Mouse (Mus musculus): ENCODE data around the gene Mettl1. TPM values are rescaled to one million over a fixed set of nuclear protein-coding genes. Genes with fewer than 3 reads are reported as not detected.

Mettl1 gene
- 1.9 and 3.1 TPM in 2 replicates for total RNA-seq (2023)

DNA sequence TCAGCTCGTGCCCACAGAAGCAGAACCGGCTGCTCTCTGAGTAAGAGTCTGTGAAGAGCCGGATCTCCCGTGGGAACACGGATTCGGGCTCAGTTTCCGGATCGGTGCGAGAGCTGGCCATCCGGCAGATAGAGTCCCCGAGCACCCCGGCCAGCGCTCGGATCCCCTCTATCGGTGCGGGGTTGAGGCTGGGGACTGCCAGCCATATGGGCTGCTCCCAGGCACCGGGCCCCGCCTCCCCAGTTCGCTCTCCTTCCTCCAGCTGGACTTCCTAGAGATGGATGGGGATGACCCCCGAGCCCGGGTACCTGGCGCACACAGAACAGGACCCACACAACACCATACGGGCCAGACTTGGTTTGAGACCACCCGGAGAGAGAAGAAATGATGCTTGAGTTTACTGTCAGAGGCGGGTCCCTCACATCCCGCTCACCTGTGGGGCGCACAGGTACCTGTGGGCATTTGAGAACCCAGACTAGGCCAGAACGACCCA, at the start of gene Mettl1, which contains the start of gene Eef1akmt3:
Gene Mettl1, plus strand, starts transcription at position 141 of the 493 bp plus-strand sequence.
Gene Eef1akmt3, minus strand, starts transcription at position 240 of the 493 bp plus-strand sequence.

GRCm38 (mm10) chr10:127000529-127000928, 40.7 kb upstream of the Mettl1 start, which contains the start of gene Avil:
Gene Avil (plus strand): TSS chr10:127000709.

DNA sequence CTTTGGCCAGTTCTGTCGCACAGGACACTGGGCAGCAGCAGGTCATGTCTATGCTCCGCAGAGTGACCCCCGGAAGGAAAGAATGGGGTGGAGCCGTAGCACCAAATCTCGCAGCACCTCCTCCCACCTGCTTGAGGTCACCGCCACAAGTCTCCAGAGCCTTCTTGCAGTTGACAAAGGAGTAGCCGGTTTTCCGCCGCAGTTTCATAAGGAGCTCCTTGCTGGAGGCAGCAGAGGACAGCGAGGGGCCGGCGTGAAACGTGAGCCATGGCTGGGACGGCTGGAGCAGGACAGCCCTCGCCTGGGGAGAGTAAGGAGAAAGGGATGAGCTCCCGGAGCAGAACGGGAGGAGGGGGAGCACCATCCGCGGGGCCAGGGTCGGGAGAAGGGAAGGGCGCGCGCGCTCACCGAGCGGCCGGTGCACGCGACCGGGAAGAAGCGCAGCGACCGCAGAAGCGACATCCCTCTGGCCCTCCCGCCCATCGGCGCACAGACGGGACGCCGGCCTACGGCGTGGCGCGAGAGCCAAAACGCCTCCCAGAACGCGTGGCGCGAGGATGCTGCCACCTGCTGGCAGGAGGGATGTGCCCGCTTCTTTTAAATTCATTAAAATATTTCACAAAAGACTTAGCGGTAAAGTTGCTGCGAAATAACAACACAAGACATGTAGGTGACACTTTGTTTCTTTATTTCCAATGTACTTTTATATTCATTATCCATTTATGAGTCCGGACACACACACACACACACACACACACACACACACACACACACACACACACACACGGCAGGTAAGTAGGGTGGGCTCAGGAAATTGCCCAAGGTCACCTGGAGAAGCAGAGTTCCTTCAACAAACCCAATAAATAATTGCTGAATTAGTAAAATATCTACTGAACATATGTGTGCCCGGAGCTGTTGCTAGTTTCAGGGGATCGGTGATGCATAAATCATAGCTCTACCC, 10.6 kb upstream of the Mettl1 start, which contains the start of gene Tsfm:
Gene Tsfm, minus strand, starts transcription at position 505 of the 961 bp plus-strand sequence.

DNA sequence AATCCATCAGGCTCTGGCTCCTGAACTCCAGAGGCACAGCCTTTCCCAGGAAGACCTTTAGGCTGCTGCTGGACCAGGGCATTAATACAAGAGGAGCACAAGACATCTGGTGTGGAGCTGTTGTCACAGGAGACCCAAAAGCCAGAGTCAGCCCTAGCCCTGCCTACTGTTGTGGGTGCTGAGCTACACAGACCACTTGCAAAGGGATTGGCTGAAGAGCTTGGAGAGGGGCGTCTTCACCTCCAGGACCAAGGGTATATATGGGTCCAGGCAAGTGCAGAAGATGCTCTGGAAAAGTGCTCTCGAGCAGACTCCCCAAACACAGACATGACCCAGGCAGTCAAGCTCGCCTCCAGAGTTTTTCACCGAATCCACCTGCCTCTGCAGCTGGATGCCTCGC, 6.7 kb downstream of the Mettl1 start, which contains the start of gene Cyp27b1:
Gene Cyp27b1, plus strand, starts transcription at position 297 of the 400 bp plus-strand sequence.

DNA sequence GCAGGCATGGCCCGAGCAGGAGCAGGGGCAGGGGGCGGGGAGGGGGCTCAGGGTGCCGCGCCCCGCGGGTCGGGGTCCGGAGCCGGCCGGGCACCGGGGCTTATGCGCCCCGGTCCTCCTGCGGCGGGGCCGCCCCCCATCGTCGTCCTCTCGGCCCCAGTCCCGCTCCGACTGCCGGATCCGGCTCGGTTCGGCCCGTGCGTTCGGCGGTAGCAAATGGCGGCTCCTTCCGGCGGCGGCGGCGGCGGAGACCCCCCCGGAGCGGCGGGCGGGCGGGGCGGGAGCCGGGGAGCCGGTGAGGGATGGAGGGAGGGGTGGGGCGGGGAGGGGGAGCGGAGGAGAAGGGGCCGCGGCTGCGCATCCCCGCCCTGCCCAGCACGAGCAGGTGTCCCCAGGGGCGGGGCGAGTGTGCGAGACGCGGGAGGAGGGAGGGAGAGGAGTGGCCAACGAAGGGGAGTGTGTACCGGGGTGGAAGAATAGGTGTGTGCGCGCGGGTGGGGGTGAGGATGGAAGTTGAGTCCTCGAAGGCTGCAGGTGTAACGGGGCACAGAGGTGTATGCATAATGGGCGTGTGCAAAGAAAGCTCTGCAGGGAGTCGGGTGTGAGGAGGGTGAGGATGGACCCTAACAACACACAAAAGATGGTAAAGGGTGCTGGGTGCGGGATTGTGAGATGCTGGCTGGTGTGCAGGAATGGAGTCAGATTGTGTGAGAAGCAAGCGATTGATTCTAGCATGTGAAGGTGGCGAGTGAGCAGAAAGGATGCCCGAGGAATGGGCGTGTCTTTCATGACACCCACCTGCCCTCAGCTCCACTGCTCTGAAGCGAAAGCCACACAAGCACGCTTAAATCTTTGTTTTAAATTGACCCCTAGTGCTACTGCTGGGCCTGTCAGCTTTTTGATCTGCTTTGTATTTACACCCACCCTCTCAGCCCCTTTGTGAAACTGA, 19.0 kb downstream of the Mettl1 start, which contains the start of gene March9:
Gene March9, minus strand, starts transcription at position 217 of the 949 bp plus-strand sequence.

GRCm38 (mm10) chr10:127063239-127063872, 22.1 kb downstream of the Mettl1 start, which contains the start of gene Cdk4:
Gene Cdk4 (plus strand): TSS chr10:127063534.

DNA sequence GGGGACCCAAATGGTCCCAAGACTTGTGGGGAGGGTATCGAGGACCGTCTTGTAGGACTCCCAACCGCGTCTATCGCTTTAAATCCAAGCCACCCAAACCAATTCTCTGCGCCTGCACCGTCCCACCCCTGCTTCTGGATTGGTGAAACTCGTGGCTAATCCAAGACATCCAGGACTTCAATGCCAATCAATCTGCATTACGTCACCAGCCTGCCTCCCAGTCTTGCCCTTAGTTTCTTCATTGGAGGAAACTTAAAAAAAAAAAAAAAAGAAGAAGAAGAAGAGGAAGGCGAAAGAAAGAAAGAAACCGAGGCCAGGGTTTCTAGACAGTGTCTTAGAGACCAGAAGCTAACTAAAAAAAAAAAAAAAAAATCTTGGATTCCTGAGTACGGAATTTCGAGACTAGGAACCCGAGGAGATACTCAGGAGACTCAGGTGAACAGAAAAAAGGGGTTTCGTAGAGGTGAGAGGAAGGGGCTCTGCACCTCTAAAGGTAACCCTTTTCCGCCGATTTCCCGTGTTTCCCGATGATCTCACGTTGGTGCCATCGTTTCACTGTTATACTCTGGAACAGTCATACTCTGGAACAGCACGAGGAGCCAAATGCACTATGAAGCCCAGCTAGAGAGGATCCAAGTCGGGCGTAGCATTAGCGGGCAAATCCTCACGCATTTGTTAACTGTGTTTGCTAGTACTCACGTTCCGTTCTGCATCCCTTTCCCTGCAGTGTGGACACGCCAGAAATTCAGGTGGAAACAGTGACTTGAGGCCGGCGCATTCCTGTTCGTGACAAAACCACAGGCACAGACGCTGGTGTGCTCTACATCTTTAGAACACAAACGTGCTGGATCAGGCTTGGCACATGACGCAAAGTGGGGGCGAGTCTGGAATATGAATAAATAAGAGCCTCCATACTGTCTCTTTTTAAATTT, 29.2 kb downstream of the Mettl1 start, which contains the start of gene Tspan31:
Gene Tspan31, minus strand, starts transcription at position 75 of the 932 bp plus-strand sequence.

GRCm38 (mm10) chr10:127075080-127075479, 33.9 kb downstream of the Mettl1 start, which contains the start of gene Agap2:
Gene Agap2 (plus strand): TSS chr10:127075284.

Other genes starting within 250 kb of the Mettl1 start
- gene Atp23, start 140.1 kb upstream of the Mettl1 start, total RNA-seq (2023) = 2.1 and 3.3 TPM in 2 replicates
- gene Ctdsp2, start 62.7 kb upstream of the Mettl1 start, total RNA-seq (2023) = 110 and 128 TPM in 2 replicates
- gene Avil, start 40.7 kb upstream of the Mettl1 start, total RNA-seq (2023) = 0.19 TPM in 1 of 2 replicates, not detected in the other
- gene Tsfm, start 10.6 kb upstream of the Mettl1 start, total RNA-seq (2023) = 8.8 and 10.2 TPM in 2 replicates
- not detected in 2 replicates for gene Eef1akmt3, start 99 bp downstream of the Mettl1 start, total RNA-seq (2023)
- gene Cyp27b1, start 6.8 kb downstream of the Mettl1 start, total RNA-seq (2023) = not detected in 2 replicates
- not detected in 2 replicates for gene March9, start 18.8 kb downstream of the Mettl1 start, total RNA-seq (2023)
- gene Cdk4, start 22.1 kb downstream of the Mettl1 start, total RNA-seq (2023) = 64.9 and 82.5 TPM in 2 replicates
- 21.0 and 21.9 TPM in 2 replicates for gene Tspan31, start 28.9 kb downstream of the Mettl1 start, total RNA-seq (2023)
- gene Agap2, start 33.9 kb downstream of the Mettl1 start, total RNA-seq (2023) = 48.7 and 56.4 TPM in 2 replicates
- 96.0 and 111 TPM in 2 replicates for gene Os9, start 79.7 kb downstream of the Mettl1 start, total RNA-seq (2023)
- gene B4galnt1, start 123.8 kb downstream of the Mettl1 start, total RNA-seq (2023) = 90.5 and 91.7 TPM in 2 replicates
- not detected in 2 replicates for gene Slc26a10, start 139.2 kb downstream of the Mettl1 start, total RNA-seq (2023)
- not detected in 2 replicates for gene Arhgef25, start 148.7 kb downstream of the Mettl1 start, total RNA-seq (2023)
- gene Dtx3, start 154.3 kb downstream of the Mettl1 start, total RNA-seq (2023) = 13.5 and 23.8 TPM in 2 replicates
- gene Pip4k2c, start 170.2 kb downstream of the Mettl1 start, total RNA-seq (2023) = 34.4 and 42.1 TPM in 2 replicates
- gene Kif5a, start 221.9 kb downstream of the Mettl1 start, total RNA-seq (2023) = 0.07 and 0.47 TPM in 2 replicates
- gene Dctn2, start 225.0 kb downstream of the Mettl1 start, total RNA-seq (2023) = 108 and 131 TPM in 2 replicates
- gene Mbd6, start 247.6 kb downstream of the Mettl1 start, total RNA-seq (2023) = 168 and 220 TPM in 2 replicates